Mouse (Mus musculus) spleen, postnatal 4 days (tissue): ENCODE measurements around the gene Dip2b.

Source experiments
- DNase-seq, 2 experiments: peaks; one replicate each; pipeline ENCODE4 v3.0.0; 2022; ENCODE audit warnings: low spot score in 2 of 2

The Dip2b gene

GRCm38 (mm10) chr15:100050940-100051339 lies 12.5 kb downstream of the Dip2b start:
- no peak for DNase-seq

DNA sequence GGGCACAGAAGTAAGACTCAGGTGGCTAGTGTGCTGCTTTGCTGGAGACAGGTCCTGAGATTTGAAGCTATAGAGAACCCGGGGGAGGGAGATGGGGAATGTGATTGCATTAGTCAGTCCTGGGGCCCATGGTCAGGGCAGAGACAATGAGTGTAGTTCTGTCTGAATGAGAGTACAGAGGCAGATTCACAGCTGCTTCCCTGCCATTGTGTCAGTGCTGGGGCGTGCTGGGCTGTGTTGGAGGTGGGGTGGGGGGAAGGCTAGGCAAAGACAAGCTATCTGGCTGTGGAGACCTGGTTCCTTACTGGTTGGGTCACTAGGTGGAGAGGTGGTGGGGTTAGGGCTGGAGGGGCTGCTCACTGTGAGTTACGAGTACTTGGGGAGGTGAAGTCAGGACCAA lies 14.3 kb downstream of the Dip2b start:
- no peak for DNase-seq

DNA sequence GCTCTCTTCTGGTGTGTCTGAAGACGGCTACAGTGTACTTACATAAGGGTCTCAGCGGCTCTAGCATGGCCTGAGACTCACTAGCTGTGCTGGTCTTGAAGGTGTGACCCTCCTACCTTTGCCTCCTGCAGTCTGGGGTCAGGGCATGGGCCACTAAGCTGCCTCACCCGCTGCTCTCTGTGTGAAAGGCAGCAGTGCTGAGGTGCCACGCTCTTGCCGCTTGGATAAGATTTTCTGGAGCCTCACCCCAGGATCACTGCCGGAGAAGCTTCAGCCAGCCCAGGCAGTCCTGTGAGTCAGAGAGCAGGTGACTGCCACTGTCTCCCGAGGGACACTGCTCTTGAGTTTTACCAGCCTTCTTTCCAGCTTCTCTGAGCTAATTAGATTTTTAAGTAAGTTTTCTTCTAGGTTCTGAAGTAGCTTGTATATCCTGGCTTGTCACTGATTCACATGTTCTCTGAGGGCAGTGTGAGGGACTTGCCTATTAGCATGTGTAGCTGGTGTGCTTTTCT lies 18.0 kb downstream of the Dip2b start:
- no peak for DNase-seq

- DNase-seq = no peak
These were observed 19.2 kb downstream of the Dip2b start for GRCm38 (mm10) chr15:100057698-100058097.

DNA sequence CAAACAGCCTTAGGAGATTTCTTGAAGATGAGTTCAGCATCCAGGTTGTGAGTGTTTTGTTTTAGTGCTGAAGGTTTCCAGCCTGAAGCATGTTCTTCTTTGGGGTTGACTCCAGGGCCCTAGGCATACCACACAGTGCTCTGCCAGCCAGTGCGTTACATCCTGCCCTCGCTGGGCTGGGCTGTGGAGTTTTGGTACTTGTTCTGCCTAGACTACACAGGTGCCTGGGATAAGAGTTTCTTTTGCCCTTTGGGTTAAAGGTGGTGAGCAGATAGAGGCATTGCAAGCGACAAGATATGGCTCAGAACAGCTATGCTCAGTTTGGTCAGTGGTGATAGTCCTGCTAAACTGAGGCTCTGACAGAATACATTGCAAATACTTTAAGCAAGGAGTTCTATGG lies 19.7 kb downstream of the Dip2b start:
- DNase-seq = no peak

- no peak for DNase-seq
These were observed 20.4 kb downstream of the Dip2b start for GRCm38 (mm10) chr15:100058912-100059311.

GRCm38 (mm10) chr15:100059626-100060311 lies 21.3 kb downstream of the Dip2b start:
- no peak for DNase-seq

DNA sequence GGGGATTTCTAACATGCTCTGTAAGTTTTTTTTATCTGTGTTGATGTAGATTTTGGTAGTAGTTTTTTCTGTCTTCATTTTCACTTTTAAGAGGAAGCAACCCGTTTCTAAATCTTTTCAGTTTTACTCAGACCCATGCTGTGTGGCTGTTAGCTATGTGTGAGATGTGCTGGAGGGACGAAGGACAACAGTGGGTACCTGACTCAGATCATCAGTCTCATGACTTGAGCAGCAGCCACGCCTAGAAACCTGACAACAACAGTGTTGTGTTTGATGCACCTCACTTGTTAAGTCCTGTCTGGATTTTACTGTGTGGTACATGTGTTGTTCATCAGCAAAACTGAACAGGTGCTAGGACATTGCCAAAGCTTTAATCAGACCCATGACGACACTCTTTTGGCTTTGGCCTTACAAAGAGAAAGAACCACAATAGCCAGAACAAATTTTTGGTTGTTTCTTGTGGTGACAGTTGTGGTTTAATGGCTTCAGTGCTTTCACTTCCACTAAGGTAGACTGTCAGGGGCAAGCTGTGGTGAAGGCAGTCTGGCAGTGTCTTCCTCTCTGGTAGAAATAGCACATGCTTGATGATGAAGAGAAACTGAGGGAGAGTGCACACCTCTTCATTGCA lies 22.2 kb downstream of the Dip2b start:
- no peak for DNase-seq

DNA sequence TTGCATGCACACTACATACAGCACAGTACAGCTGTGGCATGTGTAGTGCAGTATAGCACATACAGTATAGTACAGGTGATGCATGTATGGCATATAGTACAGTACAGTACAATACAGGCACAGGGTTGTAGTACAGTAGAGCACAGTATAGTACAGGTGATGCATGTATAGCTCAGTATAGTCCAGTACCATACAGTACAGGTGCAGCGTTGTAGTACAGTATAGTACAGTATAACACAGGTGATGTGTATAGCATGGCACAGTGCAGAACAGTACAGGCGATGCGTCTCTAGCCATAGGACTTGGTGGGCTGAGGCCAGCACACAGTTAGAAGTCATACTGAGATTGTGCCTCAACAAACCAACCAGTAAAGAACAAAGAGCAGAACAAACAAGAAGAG lies 22.9 kb downstream of the Dip2b start:
- no peak for DNase-seq

DNA sequence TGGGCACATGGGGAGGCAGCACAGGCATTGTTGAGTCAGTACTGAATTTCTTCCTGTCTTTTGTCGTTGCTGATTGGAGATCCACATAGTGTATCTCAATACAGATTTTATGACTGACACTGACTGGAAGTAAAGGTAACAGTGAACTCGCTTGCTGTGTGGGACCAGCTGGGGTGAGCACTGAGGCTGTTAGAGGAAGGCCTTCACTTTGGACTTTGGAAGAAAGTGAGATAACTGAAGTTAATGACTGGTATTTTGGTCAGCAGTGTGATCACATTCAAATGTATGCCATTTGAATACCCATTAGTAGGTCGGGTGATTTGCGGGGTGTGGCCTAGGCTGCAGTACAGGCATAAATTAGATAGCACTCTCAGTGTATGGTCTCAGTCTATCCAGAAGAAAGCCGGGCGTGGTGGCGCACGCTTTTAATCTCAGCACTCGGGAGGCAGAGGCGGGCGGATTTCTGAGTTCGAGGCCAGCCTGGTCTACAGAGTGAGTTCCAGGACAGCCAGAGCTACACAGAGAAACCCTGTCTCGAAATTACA lies 24.8 kb downstream of the Dip2b start:
- no peak for DNase-seq

DNA sequence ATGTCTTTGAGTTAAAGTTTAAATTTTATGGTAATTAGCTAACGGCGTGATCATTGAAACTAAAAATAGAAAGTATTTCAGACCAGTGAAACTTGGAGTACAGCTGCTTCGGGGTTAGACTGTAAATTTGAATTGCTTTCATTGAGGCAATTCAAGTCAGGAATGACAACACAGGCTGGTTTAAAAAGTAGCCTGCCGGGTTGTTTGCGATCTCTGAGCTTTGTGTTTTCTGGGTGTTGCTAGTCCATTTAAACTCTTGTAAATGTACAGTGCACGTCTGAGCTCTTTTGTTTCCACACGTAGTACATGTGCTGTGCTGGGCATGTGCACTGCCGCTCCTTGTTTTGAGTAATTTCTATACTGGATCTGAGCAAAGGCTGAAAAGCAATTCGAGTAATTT lies 28.2 kb downstream of the Dip2b start:
- DNase-seq = no peak

DNA sequence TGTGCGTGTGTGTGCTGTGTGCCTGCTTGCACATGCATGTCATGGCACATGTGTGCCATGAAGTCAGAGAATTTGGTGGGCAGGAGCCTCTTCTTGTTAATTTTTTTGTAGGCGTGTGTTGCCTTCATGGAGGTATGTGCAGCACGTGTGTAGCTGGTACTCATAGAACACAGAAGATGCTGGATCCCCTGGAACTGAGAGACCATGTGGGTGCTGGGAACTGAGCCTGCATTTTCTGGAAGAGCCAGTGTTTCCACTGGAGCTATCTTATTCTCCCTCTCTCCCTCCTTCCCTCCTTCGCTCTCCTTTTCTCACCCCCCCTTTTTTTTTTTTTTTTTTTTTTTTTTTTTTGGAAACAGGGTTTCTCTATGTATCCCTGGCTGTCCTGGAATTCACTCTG lies 30.6 kb downstream of the Dip2b start:
- no peak for DNase-seq

DNA sequence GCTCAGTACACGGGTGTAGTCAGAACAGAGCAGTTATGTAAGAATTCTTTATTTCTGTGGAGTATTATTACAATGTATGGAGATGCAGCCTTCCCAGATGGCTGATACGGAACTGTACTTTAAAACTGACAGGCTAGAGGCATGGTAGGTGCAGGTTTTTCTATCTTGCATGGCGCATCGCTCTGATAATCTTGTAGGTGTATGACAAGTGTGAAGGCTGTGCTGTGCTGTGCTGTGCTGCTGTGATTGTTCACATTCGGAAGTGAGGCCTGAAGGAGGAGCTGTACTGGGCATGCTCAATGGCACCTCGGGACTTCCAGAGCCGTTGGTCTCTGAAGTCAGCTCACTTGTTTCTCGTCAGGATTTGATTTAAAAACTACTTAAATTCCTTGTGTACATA lies 31.6 kb downstream of the Dip2b start:
- no peak for DNase-seq

DNA sequence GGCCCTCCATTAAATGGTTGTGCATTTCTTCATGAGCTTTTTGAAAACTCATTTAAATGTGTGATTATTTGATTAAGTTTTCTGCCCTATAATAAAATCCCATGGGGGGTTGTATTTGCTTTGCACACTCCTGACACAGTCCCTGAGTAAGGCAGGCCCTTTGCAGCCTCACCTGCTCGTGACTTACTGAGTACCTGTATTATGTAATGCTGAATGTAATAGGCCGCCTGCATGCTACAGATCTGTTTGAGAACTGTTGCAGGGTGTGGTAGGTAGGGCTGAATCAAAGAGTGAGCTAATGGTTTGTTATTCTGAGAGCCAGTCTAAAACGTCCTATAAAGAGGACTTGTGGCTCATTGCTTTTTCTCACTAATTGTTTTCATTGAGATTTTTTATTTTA lies 33.4 kb downstream of the Dip2b start:
- no peak for DNase-seq

GRCm38 (mm10) chr15:100073696-100074453 lies 35.4 kb downstream of the Dip2b start:
- no peak for DNase-seq

DNA sequence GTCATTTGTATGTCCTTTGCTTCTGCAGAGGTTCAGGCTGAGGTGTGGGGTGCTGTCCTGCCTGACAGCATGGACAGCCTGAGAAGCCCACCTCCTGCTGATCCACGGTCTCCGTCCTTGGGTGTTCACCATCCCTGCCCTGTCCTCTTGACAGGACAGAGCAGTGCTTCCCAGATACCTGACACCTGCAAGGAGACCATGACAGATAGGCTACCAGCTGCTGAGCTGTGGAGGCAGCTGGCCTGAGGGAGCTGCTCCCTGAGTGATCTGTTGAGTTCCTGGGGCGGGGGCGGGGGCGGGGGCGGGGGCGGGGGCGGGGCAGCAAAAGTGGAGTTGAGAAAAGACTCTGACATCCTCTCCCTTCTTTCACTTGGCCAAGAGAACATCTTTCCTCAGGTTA lies 36.3 kb downstream of the Dip2b start:
- DNase-seq = no peak

- no peak for DNase-seq
These were observed 37.9 kb downstream of the Dip2b start for GRCm38 (mm10) chr15:100076362-100076761.

- DNase-seq = no peak
These were observed 42.5 kb downstream of the Dip2b start for GRCm38 (mm10) chr15:100080833-100081477.

GRCm38 (mm10) chr15:100081478-100081998 lies 43.1 kb downstream of the Dip2b start:
- DNase-seq = no peak

DNA sequence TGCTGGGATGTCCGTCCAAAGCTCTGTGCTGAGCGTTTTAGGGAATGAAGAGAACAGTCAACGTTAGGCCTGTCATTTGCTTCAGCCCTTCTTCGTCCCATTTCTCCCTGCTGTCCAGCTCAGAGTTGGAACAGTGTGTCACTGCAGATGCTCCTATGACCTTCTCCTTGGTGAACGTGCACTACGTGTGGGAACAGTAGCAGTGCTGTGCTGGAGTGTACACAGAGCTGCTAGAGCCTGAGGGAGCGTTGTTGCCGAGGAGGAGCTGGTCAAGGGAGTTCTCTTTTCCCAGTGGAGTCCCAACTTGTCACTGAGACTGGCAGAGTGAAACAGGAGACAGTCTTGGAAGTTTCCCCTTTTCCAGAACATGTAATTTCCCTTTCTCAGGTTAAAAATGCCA lies 43.6 kb downstream of the Dip2b start:
- DNase-seq = no peak

DNA sequence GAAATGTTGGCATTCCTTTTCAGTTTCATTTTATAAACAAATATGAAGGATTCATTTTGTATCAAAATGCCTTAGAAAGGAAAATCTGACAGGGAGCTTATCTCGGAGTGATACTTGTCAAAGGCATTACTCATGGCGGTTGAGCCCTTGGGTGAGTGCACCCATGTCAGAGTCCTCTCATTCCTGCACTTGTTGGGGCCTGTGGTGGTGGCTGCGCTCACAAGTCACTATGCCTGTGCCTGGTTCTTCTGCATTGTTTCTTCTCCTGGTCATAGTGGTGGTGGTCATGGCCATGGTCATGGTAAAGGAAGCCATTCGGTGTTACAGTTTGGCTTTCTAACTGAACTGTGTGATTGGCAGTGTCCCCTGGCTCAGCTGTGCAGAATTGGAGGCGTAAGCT lies 44.3 kb downstream of the Dip2b start:
- no peak for DNase-seq

DNA sequence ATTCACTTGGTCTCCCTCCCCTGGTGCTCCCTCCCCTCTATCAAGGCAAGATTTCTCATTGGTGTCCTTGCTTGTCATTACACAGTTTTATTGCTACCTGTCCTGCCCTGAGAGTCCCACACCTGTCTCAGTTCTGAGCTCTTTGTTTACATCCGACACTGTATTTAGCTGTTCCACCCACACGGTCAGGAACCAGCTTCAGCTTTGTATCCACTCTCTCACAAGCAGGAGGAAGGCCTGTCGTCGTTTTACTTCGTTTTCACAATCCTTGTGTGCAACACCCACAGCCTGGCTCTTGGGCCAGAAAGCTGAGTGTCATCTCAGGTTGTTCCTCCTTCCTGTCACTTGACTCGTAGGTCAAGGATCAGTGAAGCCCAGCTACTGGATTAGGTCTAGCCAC lies 45.4 kb downstream of the Dip2b start:
- DNase-seq = no peak
